Mouse (Mus musculus): Measurements from ENCODE around the gene 4931414P19Rik.

DNA sequence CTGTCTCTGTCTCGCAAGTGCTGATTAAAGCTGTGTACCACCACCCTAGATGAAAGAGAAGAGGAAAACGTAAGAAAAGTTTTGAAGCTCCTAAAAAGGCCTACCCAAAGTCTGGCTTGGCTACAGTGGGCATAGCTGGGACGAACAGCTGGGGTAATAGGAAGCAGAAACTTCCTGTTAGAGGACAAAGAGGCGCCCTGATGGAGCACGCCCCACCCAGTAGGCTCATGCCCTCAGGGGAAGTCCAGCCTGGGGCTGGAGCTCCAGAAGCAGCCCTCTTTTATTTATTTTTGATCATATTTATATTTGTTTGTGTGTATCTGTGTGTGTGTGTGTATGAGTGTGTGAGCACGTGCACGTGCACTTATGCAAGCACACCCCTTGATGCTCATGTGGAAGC, 26.2 kb downstream of the 4931414P19Rik start:
- TF ChIP-seq CTCF (IDR thresholded peaks at IDR 0.05; ENCODE audit: control insufficient read depth, insufficient read depth, insufficient replicate concordance, low read depth, low read length) (no peak), POLR2A (IDR thresholded peaks at IDR 0.05; ENCODE audit: control insufficient read depth, low read depth, low read length) (no peak)

All from testis, adult 2 months (tissue).